Mouse (Mus musculus) liver, embryonic 13.5 days (tissue): ENCODE data around the gene Xrcc2. TPM values are rescaled to one million over a fixed set of nuclear protein-coding genes. Genes with fewer than 3 reads are reported as not detected.
A peak's percentile ranks its signal among the peaks of the same experiment; 100 is the strongest.
"Not testable (repeated sequence)": the region's sequence is repeated elsewhere in the genome, so short reads cannot be mapped to it uniquely, and the experiment has no call there.

ENCODE experiments used
- ATAC-seq: fragments of 200-750 bp; cut with Nextera tagmentation; 2 replicates; pipeline ENCODE4 v1.8.0; 2017; ENCODE audit warnings: low read depth, mild to moderate bottlenecking, moderate number of reproducible peaks, moderate library complexity
- DNase-seq: peaks from one replicate; pipeline ENCODE4 v3.0.0; 2022
- H3K27ac ChIP-seq: fragments of 300-500 bp; sonication (generic); 2 replicates; pipeline ENCODE4 v1.5.1; 2015; ENCODE audit warnings: moderate library complexity, mild to moderate bottlenecking, inconsistent platforms
- H3K27me3 ChIP-seq: fragments of 300-500 bp; sonication (generic); 2 replicates; pipeline ENCODE4 v1.6.1; 2015; ENCODE audit warnings: mild to moderate bottlenecking, inconsistent platforms
- H3K36me3 ChIP-seq: fragments of 300-500 bp; sonication (generic); 2 replicates; pipeline ENCODE4 v1.6.1; 2015; ENCODE audit warnings: mild to moderate bottlenecking, inconsistent platforms
- H3K4me1 ChIP-seq: fragments of 300-500 bp; sonication (generic); replicated peaks from 2 replicates; pipeline ENCODE4 v1.6.1; 2015; ENCODE audit warnings: inconsistent platforms
- H3K4me2 ChIP-seq: fragments of 300-500 bp; sonication (generic); 2 replicates; pipeline ENCODE4 v1.6.1; 2015; ENCODE audit warnings: inconsistent platforms, mild to moderate bottlenecking, moderate library complexity
- H3K4me3 ChIP-seq: fragments of 300-500 bp; sonication (generic); replicated peaks from 2 replicates; pipeline ENCODE4 v1.5.1; 2015; ENCODE audit warnings: mild to moderate bottlenecking, inconsistent platforms
- H3K9ac ChIP-seq: fragments of 300-500 bp; sonication (generic); 2 replicates; pipeline ENCODE4 v1.6.1; 2015; ENCODE audit warnings: mild to moderate bottlenecking, inconsistent platforms
- H3K9me3 ChIP-seq: fragments of 300-500 bp; sonication (generic); replicated peaks from 2 replicates; pipeline ENCODE4 v1.6.1; 2016; ENCODE audit warnings: inconsistent platforms
- WGBS: fragments of 180-500 bp; shearing (Covaris S2); methylation state at CpG from one replicate; pipeline ENCODE4 v1.1.7; 2015; ENCODE audit not compliant: insufficient replicate concordance; 5-methylcytosine and 5-hydroxymethylcytosine counted together
- polyA plus RNA-seq: library from polyadenylated mRNA; unstranded; fragments of >200 nt; fragmentation: Nextera tagmentation; extraction: Ambion mirVana; gene quantifications from 2 replicates; pipeline ENCODE4 v1.2.1, GENCODE M21; 2015

Xrcc2 gene
- 4.3 and 4.5 TPM in 2 replicates for polyA plus RNA-seq

DNA sequence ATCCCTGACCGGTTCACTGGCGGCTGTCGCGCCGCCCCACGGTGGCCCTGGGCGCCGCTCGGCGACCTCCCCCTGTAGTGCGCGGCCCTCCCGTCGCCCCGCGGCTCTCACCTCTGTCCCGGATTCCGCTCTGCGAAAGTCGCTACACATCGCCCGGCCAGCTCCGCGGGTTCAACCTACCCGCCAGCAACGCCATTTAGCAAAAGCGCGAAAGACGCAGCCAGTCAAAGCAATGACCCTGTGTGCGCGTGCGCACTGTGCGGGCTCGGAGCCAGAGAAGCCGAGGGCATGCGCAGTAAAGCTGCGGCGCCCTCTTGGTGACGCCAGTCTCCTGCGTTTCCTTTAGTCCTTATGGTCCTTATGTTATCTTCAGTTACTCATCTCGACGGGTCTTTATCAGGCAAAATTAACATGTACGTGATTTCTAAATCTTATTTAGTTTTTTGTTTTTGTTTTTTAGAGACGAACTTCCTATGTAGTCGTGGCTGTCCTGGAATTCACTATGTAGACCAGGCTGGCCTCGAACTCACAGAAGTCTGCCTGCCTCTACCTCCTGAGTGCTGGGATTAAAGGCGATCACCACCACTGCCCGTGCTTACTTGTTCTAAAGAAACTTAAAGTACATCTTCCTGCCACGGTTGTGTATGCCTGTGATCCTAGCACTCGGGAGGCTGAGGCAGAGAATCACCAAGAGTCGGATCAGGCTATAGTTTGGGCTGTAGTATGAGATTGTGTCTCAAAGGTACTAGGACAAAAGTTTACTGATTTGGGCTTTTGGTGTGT is at the start of gene Xrcc2:
Xrcc2 (minus strand) TSS at position 259 of the 783 bp plus-strand sequence.
- Histone ChIP-seq H3K9me3 (no peaks in the 10 kb centered on the region), H3K9ac (peak within 1 kb of the TSS; percentile 78), H3K4me1 (peaks cover 15% of the 10 kb centered on the region), H3K27me3 (no peaks in the 10 kb centered on the region), H3K27ac (peak within 1 kb of the TSS; percentile 74), H3K4me3 (peak within 1 kb of the TSS; percentile 72), H3K36me3 (peaks cover 20% of the 10 kb centered on the region), H3K4me2 (peak within 1 kb of the TSS; percentile 69)
- WGBS, result 8% methylated on average over 51 of the region's 51 CpGs
- DNase-seq (peak; percentile 89), ATAC-seq (peak; percentile 93)

DNA sequence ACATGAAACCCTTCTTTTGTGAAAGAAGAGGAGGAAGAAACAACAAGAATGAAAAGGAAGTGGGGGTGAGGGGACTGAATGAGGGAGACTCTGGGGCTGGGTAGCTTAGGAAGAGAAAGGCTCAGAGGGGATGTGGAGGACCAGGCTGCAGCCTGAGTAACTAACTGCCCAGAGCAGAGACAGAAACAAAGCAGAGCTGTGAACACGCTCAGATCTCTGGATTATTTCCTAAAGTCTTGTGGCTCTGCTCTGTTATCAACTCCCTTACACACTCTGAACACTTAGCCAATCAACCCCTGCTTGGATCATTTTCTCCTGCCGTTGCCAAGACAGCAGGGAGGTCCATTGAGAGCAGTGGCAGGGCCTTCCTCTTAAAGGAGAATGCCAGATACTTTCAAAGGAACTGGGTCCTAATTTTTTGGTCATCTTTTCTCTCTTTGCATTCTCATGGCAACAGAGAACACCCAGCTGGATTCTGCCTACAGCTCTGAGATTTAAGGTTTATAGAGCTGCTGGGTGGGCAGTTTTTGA is 48.7 kb upstream of the Xrcc2 start:
- DNase-seq (no peak), ATAC-seq (no peak)
- H3K9ac ChIP-seq, result no peak overlapping the region

DNA sequence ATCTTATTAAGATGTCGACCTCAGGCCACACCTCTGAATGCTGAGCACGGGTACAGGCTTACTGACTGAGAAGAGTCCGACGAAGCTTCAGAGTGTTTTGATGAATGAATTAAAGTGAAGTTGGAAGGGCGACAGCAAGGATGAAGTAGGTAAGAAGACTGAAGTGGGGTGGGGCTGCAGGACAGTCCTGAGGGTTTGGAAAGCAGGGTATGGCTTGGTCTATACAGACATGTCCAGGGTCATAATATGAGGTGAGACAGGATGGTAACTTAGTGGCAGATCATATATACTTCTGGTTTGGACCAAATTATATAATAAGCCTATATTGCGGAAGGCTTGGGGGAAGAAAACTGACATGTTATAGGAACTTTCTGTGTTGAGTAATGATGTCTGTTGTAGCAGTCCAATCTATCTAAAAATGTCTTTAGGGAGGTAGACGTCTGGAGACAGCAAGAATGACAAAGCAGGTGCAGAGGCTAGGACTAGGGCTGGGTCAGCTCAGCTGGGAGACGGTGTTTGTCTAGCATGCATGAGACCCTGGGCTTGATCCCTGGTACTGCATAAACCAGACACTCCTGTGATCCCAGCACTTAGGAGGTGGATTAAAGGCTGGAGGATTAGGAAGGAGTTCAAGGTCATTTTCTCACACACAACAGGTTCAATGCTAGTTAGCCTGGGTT is 48.1 kb upstream of the Xrcc2 start:
- Histone ChIP-seq H3K9me3 (no peaks in the 10 kb centered on the region), H3K27ac (no peak overlapping the region), H3K4me1 (no peaks in the 10 kb centered on the region), H3K27me3 (no peaks in the 10 kb centered on the region), H3K4me3 (no peak overlapping the region), H3K9ac (no peak overlapping the region), H3K4me2 (no peak overlapping the region), H3K36me3 (no peaks in the 10 kb centered on the region)
- ATAC-seq (no peak), DNase-seq (no peak)
- WGBS, result 43% methylated on average over 8 of the region's 8 CpGs

More for the DNA sequence above, 48.7 kb upstream of the Xrcc2 start:
- Histone ChIP-seq H3K4me3 (no peak overlapping the region), H3K4me2 (no peak overlapping the region), H3K27me3 (no peaks in the 10 kb centered on the region), H3K27ac (no peak overlapping the region), H3K36me3 (no peaks in the 10 kb centered on the region), H3K4me1 (peaks cover 1% of the 10 kb centered on the region), H3K9me3 (no peaks in the 10 kb centered on the region)
- WGBS, result 18% methylated on average over 2 of the region's 2 CpGs

DNA sequence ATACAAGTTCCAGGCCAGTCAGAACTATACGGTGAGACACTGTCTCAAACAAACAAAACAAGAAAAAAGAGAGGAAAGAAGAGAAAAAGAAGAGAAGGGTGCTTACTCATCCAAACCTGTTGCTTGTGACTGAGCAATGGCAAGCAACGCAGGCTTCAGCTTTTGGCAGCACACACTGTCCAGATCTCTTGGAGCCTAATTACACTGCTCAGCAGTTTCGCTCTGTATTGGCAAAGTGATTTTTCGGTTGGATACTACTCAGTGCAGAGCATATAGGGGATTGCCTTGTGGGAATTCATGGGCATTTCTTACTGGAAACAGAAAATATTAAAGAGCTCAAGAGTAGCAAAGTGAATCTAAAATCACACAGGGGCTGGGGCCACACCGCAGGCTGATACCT is 47.2 kb upstream of the Xrcc2 start:
- Histone ChIP-seq H3K27ac (no peak overlapping the region), H3K4me1 (no peaks in the 10 kb centered on the region), H3K27me3 (no peaks in the 10 kb centered on the region), H3K9me3 (no peaks in the 10 kb centered on the region), H3K36me3 (no peaks in the 10 kb centered on the region), H3K4me3 (no peak overlapping the region), H3K4me2 (no peak overlapping the region), H3K9ac (no peak overlapping the region)
- 66% methylated on average over 5 of the region's 5 CpGs for whole genome bisulfite sequencing
- no peak for ATAC-seq
- DNase-seq, result no peak

DNA sequence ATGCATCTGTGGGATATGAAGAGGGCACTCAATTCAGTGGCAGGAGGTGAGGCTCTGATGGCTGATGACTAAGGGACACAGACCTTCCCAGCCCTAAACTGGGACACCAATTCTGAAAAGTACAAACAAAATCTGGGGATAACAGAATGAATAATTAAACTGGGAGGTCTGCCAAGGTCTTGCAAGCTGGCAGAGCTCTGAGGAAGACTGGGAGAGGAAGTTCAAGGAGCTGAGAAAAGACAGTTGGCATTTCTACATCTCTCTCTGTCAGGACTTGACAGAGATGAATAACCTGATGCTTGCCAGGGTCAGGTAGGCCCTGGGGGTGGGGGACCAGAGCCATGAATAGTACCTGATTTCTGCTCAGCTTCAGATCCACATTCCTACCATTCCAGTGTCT is 45.9 kb upstream of the Xrcc2 start:
- Histone ChIP-seq H3K9ac (no peak overlapping the region), H3K27me3 (no peaks in the 10 kb centered on the region), H3K4me2 (no peak overlapping the region), H3K4me1 (no peaks in the 10 kb centered on the region), H3K27ac (no peak overlapping the region), H3K36me3 (no peaks in the 10 kb centered on the region), H3K4me3 (no peak overlapping the region), H3K9me3 (no peaks in the 10 kb centered on the region)
- no peak for DNase-seq
- ATAC-seq, result no peak

DNA sequence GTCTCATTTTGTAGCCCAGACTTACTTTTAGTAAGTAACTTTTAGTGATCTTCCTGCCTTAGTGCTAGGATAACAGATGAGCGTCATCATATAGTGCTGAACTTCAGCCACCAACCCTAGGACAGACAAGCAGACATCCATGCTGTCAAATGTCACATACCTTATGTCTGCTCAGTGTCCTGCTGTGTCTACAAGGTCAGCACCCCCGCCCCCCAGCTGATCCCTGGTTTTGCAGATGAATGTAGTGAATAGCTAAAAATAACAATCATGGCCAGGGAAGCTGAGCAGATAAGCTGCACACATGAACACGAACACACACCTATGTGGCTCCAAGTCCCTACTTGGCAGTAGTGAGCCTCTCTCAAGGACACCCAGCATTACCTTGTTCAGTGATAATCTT is 43.0 kb upstream of the Xrcc2 start:
- Histone ChIP-seq H3K4me2 (no peak overlapping the region), H3K27me3 (no peaks in the 10 kb centered on the region), H3K27ac (no peak overlapping the region), H3K36me3 (no peaks in the 10 kb centered on the region), H3K4me1 (no peaks in the 10 kb centered on the region), H3K4me3 (no peak overlapping the region), H3K9me3 (no peaks in the 10 kb centered on the region), H3K9ac (no peak overlapping the region)
- ATAC-seq (no peak), DNase-seq (no peak)
- 52% methylated on average over 3 of the region's 3 CpGs for WGBS

DNA sequence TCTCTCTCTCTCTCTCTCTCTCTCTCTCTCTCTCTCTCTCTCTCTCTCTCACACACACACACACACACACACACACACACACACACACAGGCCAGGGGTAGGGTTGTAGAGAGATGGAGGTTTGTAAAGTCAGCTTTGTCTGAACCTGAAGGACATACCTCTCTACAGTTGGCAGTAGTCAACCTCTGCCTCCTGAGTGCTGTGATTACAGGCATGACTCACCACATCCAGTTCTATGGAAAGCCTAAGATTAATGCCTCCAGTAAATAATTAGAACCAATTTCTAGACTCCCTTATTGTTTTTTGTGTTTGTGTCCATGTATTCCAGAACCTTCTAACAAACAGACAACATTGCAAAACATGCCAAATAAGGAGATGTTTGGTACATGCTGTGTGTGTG is 42.3 kb upstream of the Xrcc2 start:
- H3K4me2 ChIP-seq, result no peak overlapping the region
- no peak overlapping the region for H3K27ac ChIP-seq

DNA sequence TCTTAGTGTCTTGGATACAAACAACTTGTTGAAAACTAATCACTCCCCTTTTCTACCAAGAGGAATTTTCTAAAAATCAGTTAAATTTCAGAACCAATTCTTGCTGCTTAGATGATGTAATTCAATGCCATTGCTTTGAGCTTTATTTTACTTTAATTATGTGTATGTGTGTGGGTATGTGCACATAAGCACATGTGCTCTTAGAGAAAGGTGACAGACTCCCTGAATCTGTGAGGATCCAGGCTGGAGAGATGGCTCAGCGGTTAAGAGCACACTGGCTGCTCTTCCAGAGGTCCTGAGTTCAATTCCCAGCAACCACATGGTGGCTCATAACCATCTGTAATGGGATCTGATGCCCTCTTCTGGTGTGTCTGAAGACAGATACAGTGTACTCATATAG is 33.3 kb upstream of the Xrcc2 start:
- not testable (repeated sequence) for H3K4me1 ChIP-seq, H3K9ac ChIP-seq, H3K4me3 ChIP-seq, H3K27ac ChIP-seq, H3K36me3 ChIP-seq, ATAC-seq, H3K27me3 ChIP-seq, DNase-seq, H3K4me2 ChIP-seq, H3K9me3 ChIP-seq
- WGBS, result 75% methylated on average over 1 of the region's 1 CpGs

More for the DNA sequence above, 42.3 kb upstream of the Xrcc2 start:
- H3K9ac ChIP-seq, result no peak overlapping the region
- no peaks in the 10 kb centered on the region for H3K9me3 ChIP-seq
- no peak for ATAC-seq
- no peak for DNase-seq
- H3K4me1 ChIP-seq, result no peaks in the 10 kb centered on the region
- no peaks in the 10 kb centered on the region for H3K27me3 ChIP-seq
- H3K4me3 ChIP-seq, result no peak overlapping the region
- H3K36me3 ChIP-seq, result no peaks in the 10 kb centered on the region

DNA sequence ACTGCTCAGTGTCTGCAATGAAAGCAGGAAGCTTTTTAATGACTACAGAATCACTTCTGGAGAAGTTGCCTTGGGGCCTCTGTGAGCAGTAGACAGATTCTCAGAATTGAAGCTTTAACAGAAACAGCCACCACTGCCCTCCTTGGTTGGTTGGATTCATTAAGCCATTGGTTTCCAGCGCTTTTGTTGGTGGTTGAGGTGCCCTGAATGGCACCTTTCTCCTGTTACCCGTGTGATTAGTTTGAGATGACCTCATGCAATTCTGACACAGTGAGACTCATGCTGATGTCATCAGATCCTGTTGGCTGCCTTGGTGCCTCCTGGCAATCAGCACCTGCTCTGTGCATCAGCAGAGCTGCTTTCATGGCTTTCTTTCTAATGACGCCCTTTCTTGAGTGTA is 32.8 kb upstream of the Xrcc2 start:
- Histone ChIP-seq H3K4me1 (no peaks in the 10 kb centered on the region), H3K9me3 (no peaks in the 10 kb centered on the region), H3K27ac (no peak overlapping the region), H3K36me3 (no peaks in the 10 kb centered on the region), H3K4me3 (no peak overlapping the region), H3K9ac (no peak overlapping the region), H3K27me3 (no peaks in the 10 kb centered on the region), H3K4me2 (no peak overlapping the region)
- ATAC-seq (no peak), DNase-seq (no peak)
- 56% methylated on average over 3 of the region's 3 CpGs for WGBS

DNA sequence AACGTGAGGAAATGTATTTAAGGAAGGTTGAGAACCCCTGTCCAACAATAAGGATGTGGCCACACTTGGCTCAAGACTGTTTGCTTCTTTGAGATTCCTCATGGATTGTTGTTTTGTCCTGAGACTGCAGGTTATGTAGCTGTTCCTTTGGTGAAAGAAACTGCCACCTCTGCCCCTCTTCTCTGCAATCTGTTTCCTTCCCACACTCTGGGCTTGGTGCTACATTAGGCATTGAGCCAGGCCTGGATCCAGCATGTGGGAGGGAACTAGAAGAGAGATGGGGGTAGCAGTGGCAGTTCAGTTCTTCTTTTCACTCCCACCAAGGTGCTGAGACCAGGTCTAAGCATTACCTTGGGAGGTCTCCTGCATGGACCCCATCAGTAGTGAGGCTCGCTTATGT is 30.2 kb upstream of the Xrcc2 start:
- Histone ChIP-seq H3K27me3 (no peaks in the 10 kb centered on the region), H3K36me3 (no peaks in the 10 kb centered on the region), H3K4me2 (no peak overlapping the region), H3K4me3 (no peak overlapping the region), H3K4me1 (no peaks in the 10 kb centered on the region), H3K27ac (no peak overlapping the region), H3K9me3 (no peaks in the 10 kb centered on the region), H3K9ac (no peak overlapping the region)
- ATAC-seq (no peak), DNase-seq (no peak)
- 47% methylated on average over 2 of the region's 2 CpGs for WGBS

DNA sequence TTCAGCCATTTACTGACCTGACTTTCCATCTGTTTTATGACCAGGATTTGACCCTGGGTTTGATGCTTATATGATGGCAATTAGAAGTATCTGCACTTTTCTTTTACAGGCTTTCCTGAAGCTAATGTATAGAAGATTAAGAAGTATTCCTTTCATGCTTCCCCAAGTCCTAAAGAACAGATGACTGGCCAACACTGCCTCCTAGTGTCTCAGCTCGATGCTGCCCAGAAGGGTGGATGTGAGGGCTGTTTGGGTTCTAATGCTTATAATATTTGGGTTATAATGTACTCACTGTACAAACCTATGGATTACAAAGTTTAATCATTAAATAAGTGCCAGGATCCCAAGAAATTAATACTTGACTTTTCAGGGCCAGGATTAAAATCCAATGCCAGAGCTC is 28.7 kb upstream of the Xrcc2 start:
- Histone ChIP-seq H3K4me2 (no peak overlapping the region), H3K9ac (no peak overlapping the region), H3K4me3 (no peak overlapping the region), H3K27me3 (no peaks in the 10 kb centered on the region), H3K4me1 (no peaks in the 10 kb centered on the region), H3K9me3 (no peaks in the 10 kb centered on the region), H3K27ac (no peak overlapping the region), H3K36me3 (no peaks in the 10 kb centered on the region)
- 4% methylated on average over 1 of the region's 1 CpGs for WGBS
- no peak for DNase-seq
- no peak for ATAC-seq
